Mouse (Mus musculus) bone marrow, adult 2 months (tissue): Measurements from ENCODE around the gene Ehd1.

Experiments used
- CTCF ChIP-seq: fragments of 200-500 bp; IDR thresholded peaks from 2 replicates; pipeline ENCODE4 v1.5.1; 2011; ENCODE audit warnings: low read length, control low read depth; ENCODE audit not compliant: control insufficient read depth, insufficient read depth
- POLR2A ChIP-seq: fragments of 200-500 bp; IDR thresholded peaks from 2 replicates; pipeline ENCODE4 v1.6.1; 2011; ENCODE audit warnings: low read depth, mild to moderate bottlenecking, control low read depth, low read length, borderline replicate concordance; ENCODE audit not compliant: control insufficient read depth

- TF ChIP-seq CTCF (no peak), POLR2A (no peak)
Observed at GRCm38 (mm10) chr19:6307733-6308531, 31.4 kb downstream of the Ehd1 start.
